Mouse (Mus musculus): ENCODE measurements around the gene Rassf1. TPM values are rescaled to one million over a fixed set of nuclear protein-coding genes. Genes with fewer than 3 reads are reported as not detected.

Rassf1 gene
- polyA plus RNA-seq, 1 experiment from 2014 or later: 15.8 TPM

DNA sequence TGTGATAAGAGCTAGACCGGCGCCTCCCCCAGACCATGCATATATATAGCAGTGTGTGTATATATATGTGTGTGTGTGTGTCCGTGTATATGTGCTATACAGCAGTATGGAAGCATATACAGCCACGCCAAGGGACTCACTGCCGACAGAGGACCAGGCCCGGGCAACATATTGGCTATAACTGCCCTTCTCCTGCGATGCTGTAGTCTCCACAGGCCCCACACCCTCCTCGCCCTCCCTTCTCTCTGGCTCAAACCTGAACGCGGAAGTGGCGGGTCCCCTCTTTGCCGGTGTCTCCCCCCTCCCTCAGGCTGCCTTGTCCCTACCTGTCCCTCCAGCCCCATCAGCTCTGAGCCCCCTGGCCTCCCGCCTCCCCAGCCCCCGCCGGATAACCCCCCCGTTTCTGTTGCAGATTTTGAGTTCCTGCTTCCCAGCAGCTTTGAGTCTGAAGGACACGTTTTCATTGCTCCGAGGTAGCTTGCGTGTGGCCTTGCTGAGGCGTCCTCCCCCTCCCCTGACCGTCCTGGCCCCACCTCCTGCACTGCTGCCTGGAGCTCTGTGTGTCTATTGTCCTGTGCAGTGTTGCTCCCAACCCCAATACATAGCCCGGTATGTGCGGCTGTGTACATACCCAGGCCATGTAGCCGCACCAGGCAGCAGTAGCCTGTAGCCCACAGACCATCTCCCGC is 29.5 kb upstream of the Rassf1 start:
- Histone ChIP-seq H3K4me3 (replicated peaks) (no peak overlapping the region), H3K27me3 (peaks cover 70% of the 10 kb centered on the region), H3K4me2 (peak overlapping the region; percentile 18; the same call in 1 of the 2 replicates), H3K27ac (replicated peaks) (no peak overlapping the region), H3K9ac (no peak overlapping the region), H3K9me3 (replicated peaks) (no peaks in the 10 kb centered on the region), H3K36me3 (replicated peaks) (no peaks in the 10 kb centered on the region), H3K4me1 (replicated peaks) (peaks cover 17% of the 10 kb centered on the region)
- ATAC-seq (ENCODE audit: insufficient read depth): no peak
- WGBS (ENCODE audit: insufficient replicate concordance): 20% methylated on average over 25 of the region's 25 CpGs

GRCm38 (mm10) chr9:107522400-107522711 is 29.0 kb upstream of the Rassf1 start:
- Histone ChIP-seq H3K27ac (replicated peaks) (no peak overlapping the region), H3K4me1 (replicated peaks) (peaks cover 22% of the 10 kb centered on the region), H3K4me3 (replicated peaks) (no peak overlapping the region), H3K27me3 (peaks cover 75% of the 10 kb centered on the region), H3K36me3 (replicated peaks) (no peaks in the 10 kb centered on the region), H3K9ac (no peak overlapping the region), H3K4me2 (peak overlapping the region; percentile 18; the same call in 1 of the 2 replicates), H3K9me3 (replicated peaks) (no peaks in the 10 kb centered on the region)
- WGBS (ENCODE audit: insufficient replicate concordance): 42% methylated on average over 2 of the region's 2 CpGs
- ATAC-seq (ENCODE audit: insufficient read depth): no peak

GRCm38 (mm10) chr9:107526198-107527026 is 24.9 kb upstream of the Rassf1 start:
- Histone ChIP-seq H3K4me3 (replicated peaks) (peak overlapping the region; percentile 28), H3K4me2 (peak overlapping the region; percentile 51), H3K27ac (replicated peaks) (no peak overlapping the region), H3K9ac (no peak overlapping the region), H3K9me3 (replicated peaks) (no peaks in the 10 kb centered on the region), H3K36me3 (replicated peaks) (no peaks in the 10 kb centered on the region), H3K27me3 (peaks cover 68% of the 10 kb centered on the region), H3K4me1 (replicated peaks) (peaks cover 21% of the 10 kb centered on the region)
- peak; percentile 51 for ATAC-seq (ENCODE audit: insufficient read depth)
- WGBS (ENCODE audit: insufficient replicate concordance): 6% methylated on average over 44 of the region's 44 CpGs

DNA sequence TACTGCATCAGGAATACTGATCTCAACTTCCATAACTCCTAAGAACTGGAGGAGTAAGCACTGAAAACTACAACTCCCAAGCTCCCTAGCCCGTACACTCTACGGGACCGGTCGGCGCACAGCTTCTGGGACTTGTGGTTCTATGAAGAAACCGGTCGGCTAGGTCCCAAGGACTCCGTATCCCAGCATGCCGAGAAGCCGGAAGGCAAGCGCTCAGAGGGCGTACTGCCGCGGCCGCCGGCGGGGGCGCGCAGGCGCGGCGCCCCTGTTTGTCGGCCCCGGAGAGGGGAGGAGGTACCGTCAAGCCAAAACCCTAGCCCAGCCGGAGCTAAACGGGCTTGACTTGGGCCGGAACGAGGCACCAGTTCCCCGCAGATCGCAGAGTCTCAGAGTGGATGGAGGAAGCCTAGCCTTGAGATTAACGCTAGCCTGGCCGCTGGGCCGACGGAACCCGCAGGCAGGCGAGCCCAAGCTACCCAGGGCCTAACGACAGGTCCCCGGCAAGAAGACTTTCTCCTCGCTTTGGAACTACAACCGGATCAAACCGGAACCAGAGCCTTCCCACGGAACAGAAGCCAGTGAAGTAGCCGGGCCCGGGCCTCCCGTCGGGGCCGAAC is 17.5 kb upstream of the Rassf1 start, which contains the start of gene Tmem115:
Gene Tmem115 (plus strand): TSS at position 155 of the 617 bp plus-strand sequence.
- WGBS (ENCODE audit: insufficient replicate concordance): under 1% methylated on average over 48 of the region's 48 CpGs
- Histone ChIP-seq H3K9ac (peak within 1 kb of the TSS; percentile 85), H3K27ac (replicated peaks) (peak within 1 kb of the TSS; percentile 87), H3K4me2 (peak within 1 kb of the TSS; percentile 95), H3K4me3 (replicated peaks) (peak within 1 kb of the TSS; percentile 74), H3K4me1 (replicated peaks) (peaks cover 40% of the 10 kb centered on the region), H3K27me3 (peaks cover 2% of the 10 kb centered on the region), H3K9me3 (replicated peaks) (no peaks in the 10 kb centered on the region), H3K36me3 (replicated peaks) (peaks cover 24% of the 10 kb centered on the region)
- ATAC-seq (ENCODE audit: insufficient read depth): peak; percentile 94

- Histone ChIP-seq H3K27ac (replicated peaks) (peak overlapping the region; percentile 87), H3K27me3 (no peaks in the 10 kb centered on the region; the same call in none of the 2 replicates), H3K4me3 (replicated peaks) (peak overlapping the region; percentile 74), H3K4me1 (replicated peaks) (peaks cover 40% of the 10 kb centered on the region), H3K9ac (peak overlapping the region; percentile 85), H3K4me2 (peak overlapping the region; percentile 95), H3K9me3 (replicated peaks) (no peaks in the 10 kb centered on the region), H3K36me3 (replicated peaks) (peaks cover 31% of the 10 kb centered on the region)
- peak; percentile 47 for ATAC-seq (ENCODE audit: insufficient read depth)
- under 1% methylated on average over 40 of the region's 40 CpGs for WGBS (ENCODE audit: insufficient replicate concordance)
Measured at GRCm38 (mm10) chr9:107534408-107535202, 16.8 kb upstream of the Rassf1 start.

DNA sequence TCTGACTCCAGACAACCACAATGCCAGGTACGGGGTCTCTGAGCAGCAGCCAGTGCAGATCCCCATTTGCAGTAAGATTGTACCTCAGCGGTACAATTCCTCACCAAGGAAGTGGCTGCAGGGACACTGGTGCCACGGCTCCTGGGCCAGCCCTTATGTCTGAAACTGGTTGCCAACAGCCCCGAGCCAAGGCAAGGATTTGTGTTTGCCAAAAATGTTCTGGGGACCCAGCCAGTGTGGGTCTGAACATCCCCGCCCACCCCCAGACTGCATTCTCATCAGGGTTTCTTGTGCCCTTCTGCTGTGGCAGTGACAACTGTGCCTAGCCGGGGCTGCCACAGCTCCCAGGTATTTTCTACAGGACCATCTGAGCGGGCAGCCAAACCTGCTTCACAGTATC is 13.1 kb upstream of the Rassf1 start:
- no peaks in the 10 kb centered on the region for H3K27me3 ChIP-seq
- no peaks in the 10 kb centered on the region for H3K9me3 ChIP-seq (replicated peaks)
- H3K4me2 ChIP-seq: no peak overlapping the region
- no peak overlapping the region for H3K9ac ChIP-seq
- no peak for ATAC-seq (ENCODE audit: insufficient read depth)
- H3K4me1 ChIP-seq (replicated peaks): peaks cover 63% of the 10 kb centered on the region
- WGBS (ENCODE audit: insufficient replicate concordance): 86% methylated on average over 7 of the region's 7 CpGs
- no peak overlapping the region for H3K4me3 ChIP-seq (replicated peaks)
- H3K36me3 ChIP-seq (replicated peaks): peaks cover 38% of the 10 kb centered on the region
- no peak overlapping the region for H3K27ac ChIP-seq (replicated peaks)

- Histone ChIP-seq H3K4me2 (no peak overlapping the region), H3K9ac (no peak overlapping the region), H3K4me1 (replicated peaks) (peaks cover 61% of the 10 kb centered on the region), H3K4me3 (replicated peaks) (no peak overlapping the region), H3K36me3 (replicated peaks) (peaks cover 41% of the 10 kb centered on the region), H3K27me3 (no peaks in the 10 kb centered on the region), H3K9me3 (replicated peaks) (no peaks in the 10 kb centered on the region), H3K27ac (replicated peaks) (no peak overlapping the region)
- no peak for ATAC-seq (ENCODE audit: insufficient read depth)
- 79% methylated on average over 3 of the region's 3 CpGs for WGBS (ENCODE audit: insufficient replicate concordance)
Measured at GRCm38 (mm10) chr9:107538711-107539110, 12.6 kb upstream of the Rassf1 start.

GRCm38 (mm10) chr9:107539940-107540339 is 11.4 kb upstream of the Rassf1 start:
- Histone ChIP-seq H3K4me1 (replicated peaks) (peaks cover 55% of the 10 kb centered on the region), H3K27me3 (no peaks in the 10 kb centered on the region), H3K9ac (no peak overlapping the region), H3K4me3 (replicated peaks) (no peak overlapping the region), H3K27ac (replicated peaks) (no peak overlapping the region), H3K9me3 (replicated peaks) (no peaks in the 10 kb centered on the region), H3K4me2 (no peak overlapping the region), H3K36me3 (replicated peaks) (peaks cover 52% of the 10 kb centered on the region)
- no peak for ATAC-seq (ENCODE audit: insufficient read depth)
- WGBS (ENCODE audit: insufficient replicate concordance): 94% methylated on average over 8 of the region's 8 CpGs

- no peak for ATAC-seq (ENCODE audit: insufficient read depth)
- H3K9me3 ChIP-seq (replicated peaks): no peaks in the 10 kb centered on the region
- H3K9ac ChIP-seq: no peak overlapping the region
- no peak overlapping the region for H3K27ac ChIP-seq (replicated peaks)
- peaks cover 53% of the 10 kb centered on the region for H3K4me1 ChIP-seq (replicated peaks)
- H3K4me2 ChIP-seq: no peak overlapping the region
- 57% methylated on average over 4 of the region's 4 CpGs for WGBS (ENCODE audit: insufficient replicate concordance)
- no peak overlapping the region for H3K4me3 ChIP-seq (replicated peaks)
- no peaks in the 10 kb centered on the region for H3K27me3 ChIP-seq
- H3K36me3 ChIP-seq (replicated peaks): peaks cover 56% of the 10 kb centered on the region
Measured at GRCm38 (mm10) chr9:107540420-107540819, 10.9 kb upstream of the Rassf1 start.

GRCm38 (mm10) chr9:107541005-107541404 is 10.3 kb upstream of the Rassf1 start:
- H3K9ac ChIP-seq: peak overlapping the region; percentile 65; the same call in 1 of the 2 replicates
- peaks cover 56% of the 10 kb centered on the region for H3K36me3 ChIP-seq (replicated peaks)
- H3K4me3 ChIP-seq (replicated peaks): peak overlapping the region; percentile 81
- 42% methylated on average over 10 of the region's 10 CpGs for WGBS (ENCODE audit: insufficient replicate concordance)
- H3K27me3 ChIP-seq: no peaks in the 10 kb centered on the region
- H3K9me3 ChIP-seq (replicated peaks): no peaks in the 10 kb centered on the region
- peaks cover 51% of the 10 kb centered on the region for H3K4me1 ChIP-seq (replicated peaks)
- no peak for ATAC-seq (ENCODE audit: insufficient read depth)
- H3K27ac ChIP-seq (replicated peaks): peak overlapping the region; percentile 29; the same call in 1 of the 2 replicates
- H3K4me2 ChIP-seq: peak overlapping the region; percentile 93

All from liver, embryonic 15.5 days (tissue).